Mouse (Mus musculus): ENCODE results near the gene Chkb.

- TF ChIP-seq CTCF (IDR thresholded peaks at IDR 0.05; ENCODE audit: low read depth, low read length) (no peak), POLR2A (IDR thresholded peaks at IDR 0.05; ENCODE audit: borderline replicate concordance, low read depth, low read length) (no peak)
Observed at GRCm38 (mm10) chr15:89428821-89429351, 822 bp downstream of the Chkb start.
